Mouse (Mus musculus): ENCODE measurements around the gene Pmf1. TPM values are rescaled to one million over a fixed set of nuclear protein-coding genes. Genes with fewer than 3 reads are reported as not detected.
A peak's percentile ranks its signal among the peaks of the same experiment; 100 is the strongest.
"Not testable (repeated sequence)": the region's sequence is repeated elsewhere in the genome, so short reads cannot be mapped to it uniquely, and the experiment has no call there.

The Pmf1 gene
- polyA plus RNA-seq, 1 experiment from 2014 or later = 158 TPM

GRCm38 (mm10) chr3:88436395-88437201, 26.5 kb upstream of the Pmf1 start:
- H3K9ac ChIP-seq = peak overlapping the region; percentile 35; the same call in 1 of the 2 replicates
- peak; percentile 82 for ATAC-seq (ENCODE audit: borderline replicate concordance, extremely low read depth, low FRiP score, low TSS enrichment)
- WGBS = 7% methylated on average over 29 of the region's 29 CpGs
- peaks cover 23% of the 10 kb centered on the region for H3K4me1 ChIP-seq
- H3K4me2 ChIP-seq = peak overlapping the region; percentile 77
- H3K36me3 ChIP-seq = no peaks in the 10 kb centered on the region
- no peaks in the 10 kb centered on the region for H3K9me3 ChIP-seq
- H3K27ac ChIP-seq = no peak overlapping the region
- H3K27me3 ChIP-seq = 0 out of 2 replicates have a peak, but pooled peaks cover 3% of the 10 kb centered on the region
- peak overlapping the region; percentile 36 for H3K4me3 ChIP-seq

GRCm38 (mm10) chr3:88435515-88435914, 25.4 kb upstream of the Pmf1 start:
- 50% methylated on average over 10 of the region's 10 CpGs for WGBS
- Histone ChIP-seq H3K9ac (no peak overlapping the region), H3K27ac (no peak overlapping the region), H3K4me3 (no peak overlapping the region), H3K36me3 (no peaks in the 10 kb centered on the region), H3K27me3 (0 out of 2 replicates have a peak, but pooled peaks cover 3% of the 10 kb centered on the region), H3K4me1 (peaks cover 15% of the 10 kb centered on the region), H3K4me2 (no peak overlapping the region), H3K9me3 (no peaks in the 10 kb centered on the region)
- ATAC-seq (ENCODE audit: borderline replicate concordance, extremely low read depth, low FRiP score, low TSS enrichment) = no peak

GRCm38 (mm10) chr3:88428639-88429038, 18.5 kb upstream of the Pmf1 start:
- 63% methylated on average over 8 of the region's 8 CpGs for WGBS
- peaks cover 12% of the 10 kb centered on the region for H3K4me1 ChIP-seq

GRCm38 (mm10) chr3:88427342-88427905, 17.3 kb upstream of the Pmf1 start:
- no peak overlapping the region for H3K9ac ChIP-seq
- ATAC-seq (ENCODE audit: borderline replicate concordance, extremely low read depth, low FRiP score, low TSS enrichment) = no peak
- H3K9me3 ChIP-seq = no peaks in the 10 kb centered on the region
- H3K4me1 ChIP-seq = peaks cover 12% of the 10 kb centered on the region
- no peak overlapping the region for H3K27ac ChIP-seq
- H3K4me2 ChIP-seq = no peak overlapping the region
- H3K4me3 ChIP-seq = no peak overlapping the region
- no peaks in the 10 kb centered on the region for H3K36me3 ChIP-seq
- no peaks in the 10 kb centered on the region for H3K27me3 ChIP-seq
- WGBS = 71% methylated on average over 4 of the region's 4 CpGs

More at GRCm38 (mm10) chr3:88428639-88429038, 18.5 kb upstream of the Pmf1 start:
- not testable (repeated sequence) for ATAC-seq (ENCODE audit: borderline replicate concordance, extremely low read depth, low FRiP score, low TSS enrichment); H3K36me3 ChIP-seq; H3K9me3 ChIP-seq; H3K9ac ChIP-seq; H3K27ac ChIP-seq; H3K27me3 ChIP-seq; H3K4me3 ChIP-seq; H3K4me2 ChIP-seq

GRCm38 (mm10) chr3:88425708-88426420, 15.7 kb upstream of the Pmf1 start:
- Histone ChIP-seq H3K27ac (no peak overlapping the region), H3K4me1 (peaks cover 19% of the 10 kb centered on the region), H3K9ac (0 out of 2 replicates have a peak overlapping the region, but pooled peaks have one; percentile 24), H3K4me2 (peak overlapping the region; percentile 87), H3K9me3 (no peaks in the 10 kb centered on the region), H3K4me3 (no peak overlapping the region), H3K27me3 (no peaks in the 10 kb centered on the region), H3K36me3 (peaks cover 1% of the 10 kb centered on the region; the same call in 1 of the 2 replicates)
- 84% methylated on average over 10 of the region's 10 CpGs for WGBS
- ATAC-seq (ENCODE audit: borderline replicate concordance, extremely low read depth, low FRiP score, low TSS enrichment) = no peak

- Histone ChIP-seq H3K4me1 (peaks cover 19% of the 10 kb centered on the region), H3K9ac (0 out of 2 replicates have a peak overlapping the region, but pooled peaks have one; percentile 24), H3K27me3 (no peaks in the 10 kb centered on the region), H3K36me3 (peaks cover 7% of the 10 kb centered on the region), H3K4me3 (peak overlapping the region; percentile 87), H3K27ac (no peak overlapping the region), H3K4me2 (peak overlapping the region; percentile 87), H3K9me3 (no peaks in the 10 kb centered on the region)
- WGBS = 9% methylated on average over 2 of the region's 2 CpGs
- no peak for ATAC-seq (ENCODE audit: borderline replicate concordance, extremely low read depth, low FRiP score, low TSS enrichment)
Measured at GRCm38 (mm10) chr3:88425330-88425689, 15.2 kb upstream of the Pmf1 start.

GRCm38 (mm10) chr3:88424605-88425329, 14.6 kb upstream of the Pmf1 start, which contains the start of gene Slc25a44:
Gene Slc25a44, minus strand, starts transcription at chr3:88425139.
- Histone ChIP-seq H3K27me3 (no peaks in the 10 kb centered on the region), H3K36me3 (peaks cover 12% of the 10 kb centered on the region), H3K4me2 (peak within 1 kb of the TSS; percentile 87), H3K9me3 (no peaks in the 10 kb centered on the region), H3K27ac (no peak within 1 kb of the TSS), H3K4me3 (peak within 1 kb of the TSS; percentile 87), H3K9ac (peak within 1 kb of the TSS; percentile 57), H3K4me1 (peaks cover 19% of the 10 kb centered on the region)
- 1% methylated on average over 35 of the region's 35 CpGs for WGBS
- peak; percentile 98 for ATAC-seq (ENCODE audit: borderline replicate concordance, extremely low read depth, low FRiP score, low TSS enrichment)

GRCm38 (mm10) chr3:88422020-88422720, 12.0 kb upstream of the Pmf1 start:
- Histone ChIP-seq H3K27me3 (no peaks in the 10 kb centered on the region), H3K4me2 (0 out of 2 replicates have a peak overlapping the region, but pooled peaks have one; percentile 11), H3K4me1 (peaks cover 19% of the 10 kb centered on the region), H3K9ac (no peak overlapping the region), H3K27ac (peak overlapping the region; percentile 40), H3K4me3 (no peak overlapping the region), H3K9me3 (no peaks in the 10 kb centered on the region), H3K36me3 (peaks cover 32% of the 10 kb centered on the region)
- peak; percentile 5; the same call in 1 of the 2 replicates for ATAC-seq (ENCODE audit: borderline replicate concordance, extremely low read depth, low FRiP score, low TSS enrichment)
- WGBS = 24% methylated on average over 9 of the region's 9 CpGs

- Histone ChIP-seq H3K27ac (no peak overlapping the region), H3K9me3 (no peaks in the 10 kb centered on the region), H3K36me3 (peaks cover 33% of the 10 kb centered on the region), H3K4me2 (no peak overlapping the region), H3K9ac (no peak overlapping the region), H3K4me1 (peaks cover 19% of the 10 kb centered on the region), H3K27me3 (no peaks in the 10 kb centered on the region), H3K4me3 (no peak overlapping the region)
- ATAC-seq (ENCODE audit: borderline replicate concordance, extremely low read depth, low FRiP score, low TSS enrichment) = no peak
- WGBS = 92% methylated on average over 19 of the region's 19 CpGs
Measured at GRCm38 (mm10) chr3:88420771-88421170, 10.6 kb upstream of the Pmf1 start.

GRCm38 (mm10) chr3:88418016-88418415, 7.9 kb upstream of the Pmf1 start:
- Histone ChIP-seq H3K9ac (no peak overlapping the region), H3K4me3 (no peak overlapping the region), H3K36me3 (peaks cover 44% of the 10 kb centered on the region), H3K27me3 (no peaks in the 10 kb centered on the region), H3K4me2 (no peak overlapping the region), H3K4me1 (0 out of 2 replicates have a peak, but pooled peaks cover 6% of the 10 kb centered on the region), H3K27ac (no peak overlapping the region), H3K9me3 (no peaks in the 10 kb centered on the region)
- no peak for ATAC-seq (ENCODE audit: borderline replicate concordance, extremely low read depth, low FRiP score, low TSS enrichment)
- WGBS = 67% methylated on average over 6 of the region's 6 CpGs

GRCm38 (mm10) chr3:88415668-88416067, 5.5 kb upstream of the Pmf1 start:
- no peaks in the 10 kb centered on the region for H3K9me3 ChIP-seq
- no peak overlapping the region for H3K4me2 ChIP-seq
- 60% methylated on average over 4 of the region's 4 CpGs for WGBS
- peaks cover 4% of the 10 kb centered on the region; the same call in 1 of the 2 replicates for H3K4me1 ChIP-seq
- peaks cover 47% of the 10 kb centered on the region for H3K36me3 ChIP-seq
- ATAC-seq (ENCODE audit: borderline replicate concordance, extremely low read depth, low FRiP score, low TSS enrichment) = no peak
- H3K27ac ChIP-seq = no peak overlapping the region
- no peaks in the 10 kb centered on the region for H3K27me3 ChIP-seq
- no peak overlapping the region for H3K9ac ChIP-seq
- no peak overlapping the region for H3K4me3 ChIP-seq
